In genomic region chr7:132243225-132243624, GRCm38 (mm10) we compare ENCODE assay signal across 17 mouse cellular contexts.
DNase-seq lines count a peak whose midpoint lies in the region; ATAC-seq and TF ChIP-seq lines count a peak whose summit lies in the region.
"Had no signal": no experiment of that assay in that cellular context is flagged by ENCODE, and none has a peak within 500 bp of the region (broad histone marks: within the 10 kb centered on the region; RNA-seq: fewer than 3 reads in every experiment).

No protein-coding gene starts in this region.

- peaks cover 10% of the 10 kb centered on the region for H3K4me1 ChIP-seq in liver, embryonic 13.5 days (replicated peaks)
- H3K4me1 ChIP-seq in liver, embryonic 11.5 days (replicated peaks; ENCODE audit: control insufficient read depth, insufficient read depth, low read length), result 0 out of 2 replicates have a peak, but pooled peaks cover 2% of the 10 kb centered on the region
- peaks cover 29% of the 10 kb centered on the region for H3K4me1 ChIP-seq in brown adipose tissue, adult 24 weeks (ENCODE audit: control insufficient read depth, insufficient read depth, insufficient read length, low read length)

- H3K27ac ChIP-seq in gastrocnemius, adult 2 months, result peak overlapping the region; percentile 61
- H3K27ac ChIP-seq in liver, embryonic 13.5 days, result peak overlapping the region; percentile 23
- no peak overlapping the region; the same call in 1 of the 2 replicates for H3K27ac ChIP-seq in liver, embryonic 11.5 days (ENCODE audit: low read depth, low read length)
- H3K27ac ChIP-seq in brown adipose tissue, adult 24 weeks (replicated peaks; ENCODE audit: low read depth, low read length), result peak overlapping the region; percentile 69
- H3K27ac ChIP-seq: embryonic facial prominence, embryonic 15.5 days; forebrain, embryonic 12.5 days; heart, embryonic 15.5 days; hindbrain, embryonic 15.5 days; kidney, embryonic 15.5 days; limb, embryonic 12.5 days had no signal

- no peak overlapping the region for H3K4me3 ChIP-seq in gastrocnemius, adult 2 months
- no peak overlapping the region for H3K4me3 ChIP-seq in liver, embryonic 13.5 days (replicated peaks)
- H3K4me3 ChIP-seq in liver, embryonic 11.5 days (ENCODE audit: low read depth, low read length), result no peak overlapping the region
- H3K4me3 ChIP-seq in brown adipose tissue, adult 24 weeks (ENCODE audit: insufficient read depth, low read depth, low read length), result no peak overlapping the region
- H3K4me3 ChIP-seq: embryonic facial prominence, embryonic 15.5 days; forebrain, embryonic 12.5 days; heart, embryonic 15.5 days; hindbrain, embryonic 15.5 days; kidney, embryonic 15.5 days; limb, embryonic 12.5 days; myocyte had no signal

- H3K4me2 ChIP-seq in liver, embryonic 13.5 days, result no peak overlapping the region
- H3K4me2 ChIP-seq in liver, embryonic 11.5 days, result no peak overlapping the region
- H3K4me2 ChIP-seq: embryonic facial prominence, embryonic 15.5 days; forebrain, embryonic 12.5 days; heart, embryonic 15.5 days; hindbrain, embryonic 15.5 days; kidney, embryonic 15.5 days; limb, embryonic 12.5 days had no signal

- intact Hi-C loops in gastrocnemius, adult 2 months (cut with DNase I), result no loop called here

- no peak for TF ChIP-seq CTCF in gastrocnemius, adult 2 months (IDR thresholded peaks at IDR 0.05)

- ATAC-seq in liver, embryonic 13.5 days (ENCODE audit: low read depth), result peak; percentile 33
- no peak for ATAC-seq in liver, embryonic 11.5 days (replicated peaks; ENCODE audit: low FRiP score)
- ATAC-seq in megakaryocyte, adult 5-6 weeks (ENCODE audit: poor library complexity, severe bottlenecking), result peak; percentile 8; the same call in 1 of the 2 replicates

- peaks cover 30% of the 10 kb centered on the region for H3K36me3 ChIP-seq in liver, embryonic 13.5 days
- H3K36me3 ChIP-seq in liver, embryonic 11.5 days (ENCODE audit: control insufficient read depth, insufficient read depth, low read length), result peaks cover 2% of the 10 kb centered on the region; the same call in 1 of the 2 replicates
- H3K36me3 ChIP-seq: heart, embryonic 15.5 days; hindbrain, embryonic 15.5 days had no signal

- no peak for DNase-seq in gastrocnemius, adult 2 months
- no peak for DNase-seq in gastrocnemius, adult 18-20 months (ENCODE audit: low spot score)
- DNase-seq in liver, embryonic 13.5 days, result no peak
- no peak for DNase-seq in liver, embryonic 11.5 days (ENCODE audit: low spot score)
- DNase-seq in testis, postnatal 14 days (ENCODE audit: low spot score), result no peak
- DNase-seq in adrenal gland, adult (ENCODE audit: inconsistent age in 2 of 2, low spot score in 1 of 2), result no peak
- DNase-seq: cerebellum, adult 11-12 months had no signal

- H3K9ac ChIP-seq in liver, embryonic 13.5 days, result no peak overlapping the region
- no peak overlapping the region for H3K9ac ChIP-seq in liver, embryonic 11.5 days (ENCODE audit: low read depth, low read length)
- H3K9ac ChIP-seq: embryonic facial prominence, embryonic 15.5 days; forebrain, embryonic 12.5 days; heart, embryonic 15.5 days; hindbrain, embryonic 15.5 days; kidney, embryonic 15.5 days; limb, embryonic 12.5 days had no signal

- H3K27me3 ChIP-seq in liver, embryonic 13.5 days, result no peaks in the 10 kb centered on the region
- H3K27me3 ChIP-seq in liver, embryonic 11.5 days (replicated peaks; ENCODE audit: control insufficient read depth, insufficient read depth, low read length), result no peaks in the 10 kb centered on the region
- H3K27me3 ChIP-seq: embryonic facial prominence, embryonic 15.5 days; forebrain, embryonic 12.5 days; heart, embryonic 15.5 days; hindbrain, embryonic 15.5 days; kidney, embryonic 15.5 days; limb, embryonic 12.5 days; Patski had no signal

- no peaks in the 10 kb centered on the region for H3K9me3 ChIP-seq in liver, embryonic 13.5 days (replicated peaks)
- no peaks in the 10 kb centered on the region for H3K9me3 ChIP-seq in liver, embryonic 11.5 days (ENCODE audit: control insufficient read depth, low read length)
- H3K9me3 ChIP-seq: embryonic facial prominence, embryonic 15.5 days; forebrain, embryonic 12.5 days; heart, embryonic 15.5 days; hindbrain, embryonic 15.5 days; kidney, embryonic 15.5 days; limb, embryonic 12.5 days had no signal

- 57% methylated on average over 5 of the region's 5 CpGs for WGBS in liver, embryonic 13.5 days (ENCODE audit: insufficient replicate concordance)
- 74% methylated on average over 5 of the region's 5 CpGs for WGBS in liver, embryonic 11.5 days
